Mouse (Mus musculus) lung, postnatal 0 days (tissue): Measurements from ENCODE around the gene Cfap299. TPM values are rescaled to one million over a fixed set of nuclear protein-coding genes. Genes with fewer than 3 reads are reported as not detected.
A peak's percentile ranks its signal among the peaks of the same experiment; 100 is the strongest.

Experiments
- ATAC-seq: fragments of 200-750 bp; cut with Nextera tagmentation; 2 replicates; pipeline ENCODE4 v1.8.0; 2017; ENCODE audit warnings: moderate library complexity
- DNase-seq: peaks from one replicate; pipeline ENCODE4 v3.0.0-alpha.2; 2016; ENCODE audit warnings: low spot score
- H3K27ac ChIP-seq: fragments of 300-500 bp; sonication (generic); 2 replicates; pipeline ENCODE4 v1.5.1; 2014; ENCODE audit warnings: antibody characterized with exemption, mild to moderate bottlenecking, low read length, mixed read lengths
- H3K27me3 ChIP-seq: fragments of 300-500 bp; sonication (generic); replicated peaks from 2 replicates; pipeline ENCODE4 v1.6.1; 2014; ENCODE audit warnings: low read length, mixed read lengths; ENCODE audit not compliant: insufficient read depth
- H3K36me3 ChIP-seq: fragments of 300-500 bp; sonication (generic); 2 replicates; pipeline ENCODE4 v1.6.1; 2014; ENCODE audit warnings: low read length, mixed read lengths; ENCODE audit not compliant: insufficient read depth
- H3K4me1 ChIP-seq: fragments of 300-500 bp; sonication (generic); 2 replicates; pipeline ENCODE4 v1.6.1; 2014; ENCODE audit warnings: antibody characterized with exemption, low read depth, low read length, mixed read lengths; ENCODE audit not compliant: insufficient read depth
- H3K4me2 ChIP-seq: fragments of 300-500 bp; sonication (generic); replicated peaks from 2 replicates; pipeline ENCODE4 v1.6.1; 2014; ENCODE audit warnings: low read depth, mild to moderate bottlenecking, low read length, moderate library complexity, mixed read lengths
- H3K4me3 ChIP-seq: fragments of 300-500 bp; sonication (generic); 2 replicates; pipeline ENCODE4 v1.5.1; 2014; ENCODE audit warnings: low read depth, low read length
- H3K9ac ChIP-seq: fragments of 300-500 bp; sonication (generic); replicated peaks from 2 replicates; pipeline ENCODE4 v1.6.1; 2014; ENCODE audit warnings: low read depth, mild to moderate bottlenecking
- H3K9me3 ChIP-seq: fragments of 300-500 bp; sonication (generic); 2 replicates; pipeline ENCODE4 v1.6.1; 2016; ENCODE audit warnings: low read length, mixed read lengths
- CTCF ChIP-seq: IDR thresholded peaks from 2 replicates; pipeline ENCODE4 v1.5.1; 2016; ENCODE audit warnings: antibody characterized with exemption, mild to moderate bottlenecking
- EP300 ChIP-seq: IDR thresholded peaks from 2 replicates; pipeline ENCODE4 v1.6.1; 2016; ENCODE audit warnings: antibody characterized with exemption, mild to moderate bottlenecking, control low read depth
- WGBS: fragments of 180-500 bp; shearing (Covaris S2); extraction: QIAGEN DNeasy Blood & Tissue Kit; methylation state at CpG from one replicate; pipeline ENCODE4 v1.1.7; 2014; 5-methylcytosine and 5-hydroxymethylcytosine counted together
- polyA plus RNA-seq: library from polyadenylated mRNA; unstranded; fragments of >200 nt; fragmentation: Nextera tagmentation; extraction: Ambion mirVana; gene quantifications from 2 replicates; pipeline ENCODE4 v1.2.1, GENCODE M21; 2015

Gene Cfap299
- polyA plus RNA-seq, 1 experiment from 2014 or later: 11.3 TPM

- Histone ChIP-seq H3K4me3 (no peak overlapping the region), H3K27me3 (no peaks in the 10 kb centered on the region), H3K9me3 (no peaks in the 10 kb centered on the region), H3K4me1 (no peaks in the 10 kb centered on the region; the same call in 1 of the 2 replicates), H3K27ac (no peak overlapping the region), H3K36me3 (no peaks in the 10 kb centered on the region), H3K9ac (no peak overlapping the region), H3K4me2 (no peak overlapping the region)
- WGBS: 67% methylated on average over 9 of the region's 9 CpGs
- ATAC-seq (no peak), DNase-seq (no peak)
- no peak for TF ChIP-seq CTCF
- TF ChIP-seq EP300: no peak
Measured at GRCm38 (mm10) chr5:98563801-98564200, 234.7 kb downstream of the Cfap299 start.

- no peak for DNase-seq
- no peaks in the 10 kb centered on the region for H3K9me3 ChIP-seq
- no peak overlapping the region for H3K27ac ChIP-seq
Measured at GRCm38 (mm10) chr5:98566461-98567193, 237.5 kb downstream of the Cfap299 start.

GRCm38 (mm10) chr5:98568481-98568880 lies 239.4 kb downstream of the Cfap299 start:
- no peak overlapping the region for H3K27ac ChIP-seq
- 52% methylated on average over 4 of the region's 4 CpGs for WGBS

More at GRCm38 (mm10) chr5:98566461-98567193, 237.5 kb downstream of the Cfap299 start:
- H3K9ac ChIP-seq: no peak overlapping the region
- no peaks in the 10 kb centered on the region for H3K36me3 ChIP-seq
- TF ChIP-seq EP300 (no peak), CTCF (no peak)
- H3K4me3 ChIP-seq: no peak overlapping the region
- peaks cover 4% of the 10 kb centered on the region; the same call in 1 of the 2 replicates for H3K4me1 ChIP-seq
- no peak overlapping the region for H3K4me2 ChIP-seq
- no peaks in the 10 kb centered on the region for H3K27me3 ChIP-seq
- ATAC-seq: no peak
- 35% methylated on average over 6 of the region's 6 CpGs for WGBS

GRCm38 (mm10) chr5:98569029-98569513 lies 240.0 kb downstream of the Cfap299 start:
- 7% methylated on average over 3 of the region's 3 CpGs for WGBS
- Histone ChIP-seq H3K27ac (no peak overlapping the region), H3K9me3 (no peaks in the 10 kb centered on the region), H3K36me3 (no peaks in the 10 kb centered on the region), H3K4me2 (no peak overlapping the region), H3K4me1 (peaks cover 4% of the 10 kb centered on the region; the same call in 1 of the 2 replicates), H3K9ac (no peak overlapping the region), H3K27me3 (no peaks in the 10 kb centered on the region), H3K4me3 (no peak overlapping the region)
- ATAC-seq: peak; percentile 77
- peak; percentile 58 for TF ChIP-seq EP300
- no peak for TF ChIP-seq CTCF
- DNase-seq: peak; percentile 69

More at GRCm38 (mm10) chr5:98568481-98568880, 239.4 kb downstream of the Cfap299 start:
- Histone ChIP-seq H3K9me3 (no peaks in the 10 kb centered on the region), H3K4me3 (no peak overlapping the region), H3K4me2 (no peak overlapping the region), H3K4me1 (peaks cover 4% of the 10 kb centered on the region; the same call in 1 of the 2 replicates), H3K27me3 (no peaks in the 10 kb centered on the region), H3K36me3 (no peaks in the 10 kb centered on the region), H3K9ac (no peak overlapping the region)
- TF ChIP-seq EP300 (no peak; the same call in 1 of the 2 replicates), CTCF (no peak)
- DNase-seq (peak; percentile 48), ATAC-seq (peak; percentile 77)

- TF ChIP-seq CTCF (peak; percentile 36; the same call in 1 of the 2 replicates), EP300 (no peak)
- no peaks in the 10 kb centered on the region for H3K9me3 ChIP-seq
- 53% methylated on average over 4 of the region's 4 CpGs for WGBS
- H3K4me2 ChIP-seq: no peak overlapping the region
- H3K27ac ChIP-seq: no peak overlapping the region
- no peak overlapping the region for H3K9ac ChIP-seq
- no peaks in the 10 kb centered on the region for H3K36me3 ChIP-seq
- no peak for ATAC-seq
- H3K4me1 ChIP-seq: peaks cover 4% of the 10 kb centered on the region; the same call in 1 of the 2 replicates
- H3K27me3 ChIP-seq: no peaks in the 10 kb centered on the region
- DNase-seq: no peak
- no peak overlapping the region for H3K4me3 ChIP-seq
Measured at GRCm38 (mm10) chr5:98572392-98572791, 243.3 kb downstream of the Cfap299 start.

- Histone ChIP-seq H3K4me3 (no peak overlapping the region), H3K9me3 (no peaks in the 10 kb centered on the region), H3K27me3 (no peaks in the 10 kb centered on the region), H3K4me2 (no peak overlapping the region), H3K36me3 (no peaks in the 10 kb centered on the region), H3K9ac (no peak overlapping the region), H3K27ac (no peak overlapping the region), H3K4me1 (no peaks in the 10 kb centered on the region; the same call in 1 of the 2 replicates)
- ATAC-seq (peak; percentile 30; the same call in 1 of the 2 replicates), DNase-seq (no peak)
- 51% methylated on average over 12 of the region's 12 CpGs for WGBS
- TF ChIP-seq CTCF: no peak
Measured at GRCm38 (mm10) chr5:98574711-98575470, 245.8 kb downstream of the Cfap299 start.
